22 mouse cellular contexts compared by ENCODE assay signal in the genomic region with DNA sequence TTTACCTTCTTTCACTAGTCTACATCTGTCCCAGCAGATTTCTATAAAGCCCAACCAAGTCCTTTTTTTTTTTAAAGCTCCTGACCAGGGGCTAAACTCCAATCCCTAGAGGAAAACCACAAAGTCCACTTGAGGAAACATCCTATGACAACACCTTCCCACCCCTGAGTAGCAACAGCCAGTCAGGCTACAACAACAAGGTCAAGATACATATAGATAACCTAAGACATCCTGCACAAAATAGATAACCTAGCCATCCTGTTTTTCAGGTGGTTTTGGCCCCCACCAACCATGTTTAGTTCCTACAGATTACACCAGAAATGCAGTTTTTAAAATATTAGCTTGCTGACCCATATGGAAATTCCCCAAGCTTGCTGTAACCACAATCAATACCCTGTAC. TPM values are rescaled to one million over a fixed set of nuclear protein-coding genes. Genes with fewer than 3 reads are reported as not detected.
DNase-seq lines count a peak whose midpoint lies in the region; ATAC-seq and TF ChIP-seq lines count a peak whose summit lies in the region.
"Had no signal": no experiment of that assay in that cellular context is flagged by ENCODE, and none has a peak within 500 bp of the region (broad histone marks: within the 10 kb centered on the region; RNA-seq: fewer than 3 reads in every experiment).

No protein-coding gene starts in this region.

- H3K4me2 ChIP-seq in stomach, embryonic 15.5 days, result no peak overlapping the region
- H3K4me2 ChIP-seq in stomach, postnatal 0 days (replicated peaks; ENCODE audit: low read depth), result no peak overlapping the region
- peak overlapping the region; percentile 34 for H3K4me2 ChIP-seq in intestine, embryonic 16.5 days (ENCODE audit: low read depth, low read length)
- H3K4me2 ChIP-seq in liver, embryonic 16.5 days (ENCODE audit: low read depth, low read length), result no peak overlapping the region
- H3K4me2 ChIP-seq: embryonic facial prominence, embryonic 12.5 days; hindbrain, embryonic 12.5 days; lung, embryonic 15.5 days; midbrain, embryonic 13.5 days had no signal

- H3K4me3 ChIP-seq in stomach, embryonic 15.5 days (replicated peaks), result no peak overlapping the region
- no peak overlapping the region for H3K4me3 ChIP-seq in stomach, postnatal 0 days (ENCODE audit: low read depth, low read length)
- H3K4me3 ChIP-seq in intestine, embryonic 16.5 days (ENCODE audit: low read length), result peak overlapping the region; percentile 29; the same call in 1 of the 2 replicates
- H3K4me3 ChIP-seq in liver, embryonic 16.5 days (ENCODE audit: low read depth, low read length), result no peak overlapping the region
- H3K4me3 ChIP-seq: embryonic facial prominence, embryonic 12.5 days; hindbrain, embryonic 12.5 days; left cerebral cortex, adult 2 months; lung, embryonic 15.5 days; midbrain, embryonic 13.5 days had no signal

- H3K9me3 ChIP-seq in stomach, embryonic 15.5 days, result no peaks in the 10 kb centered on the region
- H3K9me3 ChIP-seq in stomach, postnatal 0 days (ENCODE audit: control insufficient read depth, low read length), result no peaks in the 10 kb centered on the region
- H3K9me3 ChIP-seq in intestine, embryonic 16.5 days (ENCODE audit: control insufficient read depth, low read length), result no peaks in the 10 kb centered on the region
- no peaks in the 10 kb centered on the region for H3K9me3 ChIP-seq in liver, embryonic 16.5 days (replicated peaks; ENCODE audit: control insufficient read depth, low read length)
- H3K9me3 ChIP-seq: embryonic facial prominence, embryonic 12.5 days; hindbrain, embryonic 12.5 days; lung, embryonic 15.5 days; midbrain, embryonic 13.5 days had no signal

- H3K27me3 ChIP-seq in stomach, embryonic 15.5 days (replicated peaks), result no peaks in the 10 kb centered on the region
- no peaks in the 10 kb centered on the region for H3K27me3 ChIP-seq in stomach, postnatal 0 days (ENCODE audit: control insufficient read depth, insufficient read depth, low read length)
- no peaks in the 10 kb centered on the region for H3K27me3 ChIP-seq in intestine, embryonic 16.5 days (replicated peaks; ENCODE audit: control insufficient read depth, insufficient read depth, low read length)
- H3K27me3 ChIP-seq in liver, embryonic 16.5 days (ENCODE audit: control insufficient read depth, insufficient read depth, low read depth, low read length), result no peaks in the 10 kb centered on the region
- H3K27me3 ChIP-seq: embryonic facial prominence, embryonic 12.5 days; hindbrain, embryonic 12.5 days; lung, embryonic 15.5 days; midbrain, embryonic 13.5 days had no signal

- H3K9ac ChIP-seq in stomach, embryonic 15.5 days, result no peak overlapping the region
- H3K9ac ChIP-seq in stomach, postnatal 0 days (ENCODE audit: low read length), result no peak overlapping the region
- H3K9ac ChIP-seq in intestine, embryonic 16.5 days (ENCODE audit: low read depth, low read length), result no peak overlapping the region
- H3K9ac ChIP-seq in liver, embryonic 16.5 days (ENCODE audit: low read depth, low read length), result no peak overlapping the region
- H3K9ac ChIP-seq: embryonic facial prominence, embryonic 12.5 days; forebrain, postnatal 0 days; hindbrain, embryonic 12.5 days; lung, embryonic 15.5 days; midbrain, embryonic 13.5 days had no signal

- H3K4me1 ChIP-seq in stomach, embryonic 15.5 days, result no peaks in the 10 kb centered on the region
- no peaks in the 10 kb centered on the region for H3K4me1 ChIP-seq in stomach, postnatal 0 days (replicated peaks; ENCODE audit: control insufficient read depth, insufficient read depth)
- H3K4me1 ChIP-seq in intestine, embryonic 16.5 days (ENCODE audit: control insufficient read depth, insufficient read depth, low read length), result peaks cover 8% of the 10 kb centered on the region; the same call in 1 of the 2 replicates
- H3K4me1 ChIP-seq in liver, embryonic 16.5 days (ENCODE audit: control insufficient read depth, low read depth, low read length), result peaks cover 19% of the 10 kb centered on the region
- H3K4me1 ChIP-seq: embryonic facial prominence, embryonic 12.5 days; lung, embryonic 15.5 days had no signal

- intact Hi-C loops in gastrocnemius, postnatal 36 days (cut with DNase I), result no loop called here

- no peak for DNase-seq in stomach, postnatal 0 days (ENCODE audit: low spot score)
- DNase-seq in lung, postnatal 36 days, result no peak
- DNase-seq in left cerebral cortex, adult 11 months (ENCODE audit: low spot score), result no peak
- no peak for DNase-seq in gastrocnemius, postnatal 36 days
- DNase-seq: adrenal gland, postnatal 25 days; cerebellum, adult 11-12 months; cerebellum, postnatal 14 days; forebrain, postnatal 0 days; gastrocnemius, postnatal 14 days; heart, adult 18-20 months; kidney, postnatal 14 days; layer of hippocampus, adult 9-11 months had no signal

- no peak for TF ChIP-seq EP300 in stomach, postnatal 0 days (optimal IDR thresholded peaks at IDR 0.05)

- H3K36me3 ChIP-seq in stomach, embryonic 15.5 days, result no peaks in the 10 kb centered on the region
- no peaks in the 10 kb centered on the region for H3K36me3 ChIP-seq in stomach, postnatal 0 days (ENCODE audit: control insufficient read depth, insufficient read depth, low read length)
- no peaks in the 10 kb centered on the region for H3K36me3 ChIP-seq in intestine, embryonic 16.5 days (ENCODE audit: control insufficient read depth, insufficient read depth, low read length)
- H3K36me3 ChIP-seq in liver, embryonic 16.5 days (ENCODE audit: control insufficient read depth, insufficient read depth), result peaks cover 14% of the 10 kb centered on the region
- H3K36me3 ChIP-seq: embryonic facial prominence, embryonic 12.5 days; hindbrain, embryonic 12.5 days; lung, embryonic 15.5 days; midbrain, embryonic 13.5 days had no signal

- TF ChIP-seq CTCF in stomach, postnatal 0 days (IDR thresholded peaks at IDR 0.05; ENCODE audit: low read depth), result no peak

- ATAC-seq in stomach, embryonic 15.5 days (ENCODE audit: insufficient read depth, low FRiP score, low read depth), result peak; percentile 47; the same call in 1 of the 2 replicates
- ATAC-seq in stomach, postnatal 0 days (ENCODE audit: low FRiP score, low TSS enrichment), result no peak
- ATAC-seq in intestine, embryonic 16.5 days, result 0 out of 2 replicates have a peak, but pooled peaks have one; percentile 14
- ATAC-seq in liver, embryonic 16.5 days (ENCODE audit: low read depth), result peak; percentile 81
- ATAC-seq: forebrain, postnatal 0 days; midbrain, embryonic 13.5 days had no signal

- H3K27ac ChIP-seq in stomach, embryonic 15.5 days, result no peak overlapping the region
- no peak overlapping the region for H3K27ac ChIP-seq in stomach, postnatal 0 days (replicated peaks)
- peak overlapping the region; percentile 83 for H3K27ac ChIP-seq in intestine, embryonic 16.5 days (ENCODE audit: low read length)
- H3K27ac ChIP-seq in liver, embryonic 16.5 days (ENCODE audit: low read length), result peak overlapping the region; percentile 52; the same call in 1 of the 2 replicates
- H3K27ac ChIP-seq: embryonic facial prominence, embryonic 12.5 days; hindbrain, embryonic 12.5 days; left cerebral cortex, adult 2 months; lung, embryonic 15.5 days; midbrain, embryonic 13.5 days had no signal

RNA-seq across cellular contexts. Expression of a gene that starts 35.5 kb away (rescaled TPM):
- 131 and 144 TPM in 2 replicates for polyA plus RNA-seq in stomach, embryonic 15.5 days (2015; fragmentation: Nextera tagmentation; extraction: Ambion mirVana)
- polyA plus RNA-seq in stomach, postnatal 0 days (2015; fragmentation: Nextera tagmentation; extraction: Ambion mirVana), result 75.9 and 78.0 TPM in 2 replicates
- 196 and 202 TPM in 2 replicates for polyA plus RNA-seq in intestine, embryonic 16.5 days (2015; fragmentation: Nextera tagmentation; extraction: Ambion mirVana)
- polyA plus RNA-seq in liver, embryonic 16.5 days (2015; fragmentation: Nextera tagmentation; extraction: Ambion mirVana), result 88.1 and 93.8 TPM in 2 replicates
- total RNA-seq in gastrocnemius, postnatal 36 days (2021), result 10 to 100 TPM; 45.3 to 52.1 TPM

RNA-seq across cellular contexts. Expression of a gene that starts 35.7 kb away (rescaled TPM):
- polyA plus RNA-seq in stomach, embryonic 15.5 days (2015; fragmentation: Nextera tagmentation; extraction: Ambion mirVana), result 93.6 and 95.4 TPM in 2 replicates
- 36.1 and 39.5 TPM in 2 replicates for polyA plus RNA-seq in stomach, postnatal 0 days (2015; fragmentation: Nextera tagmentation; extraction: Ambion mirVana)
- 70.5 and 84.6 TPM in 2 replicates for polyA plus RNA-seq in intestine, embryonic 16.5 days (2015; fragmentation: Nextera tagmentation; extraction: Ambion mirVana)
- polyA plus RNA-seq in liver, embryonic 16.5 days (2015; fragmentation: Nextera tagmentation; extraction: Ambion mirVana), result 68.3 and 78.3 TPM in 2 replicates
- 1 to 10 TPM; 3.5 to 4.9 TPM for total RNA-seq in gastrocnemius, postnatal 36 days (2021)

RNA-seq across cellular contexts. Expression of a gene that starts 51.0 kb away (rescaled TPM):
- 5.6 and 7.2 TPM in 2 replicates for polyA plus RNA-seq in stomach, embryonic 15.5 days (2015; fragmentation: Nextera tagmentation; extraction: Ambion mirVana)
- polyA plus RNA-seq in stomach, postnatal 0 days (2015; fragmentation: Nextera tagmentation; extraction: Ambion mirVana), result 0.10 and 0.13 TPM in 2 replicates
- polyA plus RNA-seq in intestine, embryonic 16.5 days (2015; fragmentation: Nextera tagmentation; extraction: Ambion mirVana), result 17.8 and 19.9 TPM in 2 replicates
- polyA plus RNA-seq in liver, embryonic 16.5 days (2015; fragmentation: Nextera tagmentation; extraction: Ambion mirVana), result 66.3 and 66.8 TPM in 2 replicates
- under 1 TPM; 0.38 to 0.54 TPM for total RNA-seq in gastrocnemius, postnatal 36 days (2021)
- polyA plus RNA-seq: C2C12; small intestine, adult 2 months had no signal

Comparison
In these comparisons a context has a peak if more than half of its experiments do, and no peak if none do; other contexts are left out.
1. H3K27ac ChIP-seq: peak in intestine, embryonic 16.5 days (single experiment) and liver, embryonic 16.5 days (single experiment); none in stomach, embryonic 15.5 days (single experiment) and stomach, postnatal 0 days (single experiment).